Mouse (Mus musculus) CD8-positive naive resting alpha-beta T cell, adult 57 days (primary cell): ENCODE measurements around the gene Krt15. TPM values are rescaled to one million over a fixed set of nuclear protein-coding genes. Genes with fewer than 3 reads are reported as not detected.

ENCODE experiments used
- total RNA-seq: library from RNA; stranded (reverse); gene quantifications from one replicate; pipeline ENCODE4 v1.2.4, GENCODE M21; 2023

The Krt15 gene
- not detected for total RNA-seq

GRCm38 (mm10) chr11:100135731-100136130 lies at the start of gene Krt15:
Krt15 (minus strand) TSS chr11:100135928.

DNA sequence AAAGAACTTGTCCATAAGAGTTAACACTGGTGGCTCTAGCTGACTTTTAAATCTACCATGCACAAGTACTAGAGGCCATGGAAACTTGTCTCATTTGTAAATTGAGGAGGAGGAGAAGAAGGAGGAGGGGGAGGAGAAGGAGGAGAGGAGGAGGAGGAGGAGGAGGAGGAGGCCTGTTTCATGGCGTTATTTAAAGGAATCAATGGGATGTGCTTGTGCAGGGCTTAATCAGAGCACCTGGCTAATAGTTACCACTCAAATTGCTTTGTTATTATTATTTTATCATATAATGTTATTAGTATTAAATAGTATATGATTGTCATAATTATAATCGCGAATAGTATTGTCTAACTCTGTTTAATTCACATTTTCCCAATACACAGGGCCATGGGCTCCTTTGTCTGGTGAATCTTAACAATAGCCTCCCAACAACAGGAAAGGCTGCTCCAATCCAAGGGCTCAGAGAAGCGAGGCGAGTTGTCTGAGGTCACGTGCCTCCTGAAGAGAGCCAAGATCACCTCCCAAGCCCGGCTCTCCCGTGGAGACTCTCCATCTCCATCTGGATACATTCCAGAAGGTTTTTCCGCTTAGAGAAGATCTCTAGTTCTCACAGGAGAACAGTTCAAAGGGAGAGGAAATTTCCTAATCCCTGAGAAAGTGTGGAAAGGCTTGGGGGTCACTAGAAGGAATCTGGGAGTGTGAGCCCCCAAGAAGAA lies 13.0 kb upstream of the Krt15 start, which contains the start of gene Krt19:
Gene Krt19, minus strand, starts transcription at position 51 of the 716 bp plus-strand sequence.

GRCm38 (mm10) chr11:100121466-100121865 lies 14.3 kb downstream of the Krt15 start, which contains the start of gene Krt13:
Krt13 (minus strand) TSS chr11:100121566.

DNA sequence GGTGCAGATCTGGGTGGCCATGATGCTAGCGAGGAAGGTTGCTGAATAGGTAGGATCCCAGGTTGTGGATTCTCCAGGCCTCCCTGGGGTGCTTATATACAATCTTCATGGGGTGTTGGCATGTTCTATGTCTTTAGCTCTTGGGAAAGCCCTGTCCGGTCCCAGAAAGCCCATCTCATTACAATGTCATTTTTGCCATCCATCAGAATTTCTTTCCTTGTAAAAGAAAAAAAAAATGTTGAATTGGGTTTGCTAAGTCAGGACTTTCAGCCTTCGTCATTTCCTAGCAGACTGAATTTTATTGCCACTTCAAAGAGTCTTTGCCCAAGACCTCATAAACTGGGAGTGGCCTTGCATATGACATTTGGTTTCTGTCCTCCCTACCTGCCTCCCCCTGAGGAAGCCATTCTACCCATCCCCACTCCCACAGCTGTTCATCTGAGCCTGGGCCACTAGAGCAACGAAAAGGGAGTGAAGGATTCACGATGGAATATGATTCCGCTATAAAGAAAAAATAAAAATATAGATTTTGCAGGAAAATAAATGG lies 30.1 kb downstream of the Krt15 start, which contains the start of gene Krt36:
Gene Krt36, minus strand, starts transcription at position 51 of the 547 bp plus-strand sequence.

GRCm38 (mm10) chr11:100096141-100096540 lies 39.6 kb downstream of the Krt15 start, which contains the start of gene Krt35:
Krt35 (minus strand) TSS chr11:100096241.

GRCm38 (mm10) chr11:100087861-100088260 lies 47.9 kb downstream of the Krt15 start, which contains the start of gene Krt32:
Krt32 (minus strand) TSS chr11:100088226.

Other genes with a start within 250 kb of the Krt15 start
- not detected for gene Krtap31-1, start 228.0 kb downstream of the Krt15 start, total RNA-seq
- gene Gm11565, start 221.2 kb downstream of the Krt15 start, total RNA-seq = not detected
- gene Krtap31-2, start 199.6 kb downstream of the Krt15 start, total RNA-seq = not detected
- gene Krtap9-5, start 187.5 kb downstream of the Krt15 start, total RNA-seq = not detected
- not detected for gene Krtap29-1, start 156.9 kb downstream of the Krt15 start, total RNA-seq
- gene Krtap16-1, start 149.3 kb downstream of the Krt15 start, total RNA-seq = not detected
- gene Krtap17-1, start 141.9 kb downstream of the Krt15 start, total RNA-seq = not detected
- gene Krt33a, start 119.7 kb downstream of the Krt15 start, total RNA-seq = not detected
- not detected for gene Krt33b, start 106.1 kb downstream of the Krt15 start, total RNA-seq
- not detected for gene Krt34, start 94.4 kb downstream of the Krt15 start, total RNA-seq
- gene Krt31, start 85.4 kb downstream of the Krt15 start, total RNA-seq = not detected
- gene Krt32, start 47.7 kb downstream of the Krt15 start, total RNA-seq = not detected
- gene Krt35, start 39.7 kb downstream of the Krt15 start, total RNA-seq = not detected
- not detected for gene Krt36, start 30.3 kb downstream of the Krt15 start, total RNA-seq
- gene Krt13, start 14.4 kb downstream of the Krt15 start, total RNA-seq = not detected
- gene Krt19, start 12.7 kb upstream of the Krt15 start, total RNA-seq = not detected
- not detected for gene Krt9, start 57.3 kb upstream of the Krt15 start, total RNA-seq
- not detected for gene Krt14, start 71.6 kb upstream of the Krt15 start, total RNA-seq
- gene Krt16, start 113.0 kb upstream of the Krt15 start, total RNA-seq = not detected
- not detected for gene Krt17, start 125.1 kb upstream of the Krt15 start, total RNA-seq
- gene Krt42, start 133.9 kb upstream of the Krt15 start, total RNA-seq = not detected
- gene Eif1, start 184.0 kb upstream of the Krt15 start, total RNA-seq = 2,357 TPM
- gene Gast, start 198.5 kb upstream of the Krt15 start, total RNA-seq = not detected
- gene Hap1, start 220.2 kb upstream of the Krt15 start, total RNA-seq = 0.46 TPM